Mouse (Mus musculus) cerebellum, adult 2 months (tissue): Measurements from ENCODE around the gene Tas2r143.

Experiments
- CTCF ChIP-seq: fragments of 200-500 bp; IDR thresholded peaks from 2 replicates; pipeline ENCODE4 v1.5.1; 2011; ENCODE audit warnings: low read depth, mild to moderate bottlenecking, control low read depth, low read length, moderate library complexity, borderline replicate concordance; ENCODE audit not compliant: insufficient read depth
- POLR2A ChIP-seq: fragments of 200-500 bp; IDR thresholded peaks from 2 replicates; pipeline ENCODE4 v1.6.1; 2011; ENCODE audit warnings: low read length, control low read depth, borderline replicate concordance; ENCODE audit not compliant: insufficient read depth

DNA sequence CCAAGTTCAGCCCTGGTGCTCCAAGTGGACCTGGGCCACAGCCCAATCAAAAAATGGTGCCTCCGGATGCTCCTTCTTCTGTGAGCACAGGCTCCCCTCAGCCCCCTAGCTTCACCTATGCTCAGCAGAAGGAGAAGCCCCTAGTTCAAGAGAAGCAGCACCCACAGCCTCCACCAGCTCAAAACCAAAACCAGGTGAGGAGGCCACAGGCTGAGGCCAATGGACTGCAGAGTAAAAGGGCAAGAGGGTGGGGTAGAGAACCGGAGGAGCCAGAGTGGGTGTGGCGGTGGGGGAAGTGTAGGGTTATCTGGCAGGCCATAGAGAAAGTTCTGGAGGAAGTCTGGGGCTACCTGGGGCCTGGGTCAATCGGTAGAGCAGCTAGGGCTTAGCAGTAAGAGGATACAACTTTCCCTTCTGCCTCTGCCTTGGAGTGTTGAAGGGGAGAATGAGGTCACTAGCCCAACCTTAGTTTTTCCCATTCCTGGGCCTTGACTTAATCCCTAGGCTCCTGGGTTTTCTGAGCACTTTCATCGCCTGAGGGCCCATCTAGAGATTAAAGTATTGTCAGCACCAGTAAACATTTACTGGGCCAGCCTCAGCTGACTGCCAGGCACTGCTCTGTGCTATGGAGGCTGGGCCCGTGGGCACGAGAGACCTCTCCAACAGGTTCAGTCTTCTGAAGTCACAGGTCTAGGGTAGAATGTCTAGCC, 48.1 kb upstream of the Tas2r143 start:
- TF ChIP-seq POLR2A (no peak), CTCF (no peak)
